Mouse (Mus musculus): Measurements from ENCODE around the gene Cadps2. TPM values are rescaled to one million over a fixed set of nuclear protein-coding genes. Genes with fewer than 3 reads are reported as not detected.

Gene Cadps2
- polyA plus RNA-seq, 1 experiment from 2014 or later = 6.6 TPM

GRCm38 (mm10) chr6:23246790-23247511 lies 592.3 kb downstream of the Cadps2 start:
- Histone ChIP-seq H3K4me1 (peaks cover 28% of the 10 kb centered on the region), H3K36me3 (no peaks in the 10 kb centered on the region), H3K4me3 (replicated peaks) (peak overlapping the region; percentile 20), H3K27ac (no peak overlapping the region), H3K4me2 (peak overlapping the region; percentile 44), H3K27me3 (peaks cover 92% of the 10 kb centered on the region), H3K9ac (no peak overlapping the region), H3K9me3 (replicated peaks) (no peaks in the 10 kb centered on the region)
- WGBS = under 1% methylated on average over 23 of the region's 23 CpGs
- ATAC-seq (replicated peaks; ENCODE audit: low FRiP score) = no peak

GRCm38 (mm10) chr6:23246061-23246789 lies 593.0 kb downstream of the Cadps2 start:
- WGBS = 3% methylated on average over 17 of the region's 17 CpGs
- Histone ChIP-seq H3K4me3 (replicated peaks) (no peak overlapping the region), H3K4me1 (peaks cover 28% of the 10 kb centered on the region), H3K27me3 (peaks cover 95% of the 10 kb centered on the region), H3K27ac (no peak overlapping the region), H3K36me3 (no peaks in the 10 kb centered on the region), H3K9me3 (replicated peaks) (no peaks in the 10 kb centered on the region), H3K4me2 (no peak overlapping the region), H3K9ac (no peak overlapping the region)
- ATAC-seq (replicated peaks; ENCODE audit: low FRiP score) = no peak

- WGBS = 2% methylated on average over 23 of the region's 23 CpGs
- Histone ChIP-seq H3K9ac (no peak overlapping the region), H3K4me2 (no peak overlapping the region), H3K4me3 (replicated peaks) (no peak overlapping the region), H3K36me3 (no peaks in the 10 kb centered on the region), H3K4me1 (peaks cover 28% of the 10 kb centered on the region), H3K27me3 (peaks cover 99% of the 10 kb centered on the region), H3K9me3 (replicated peaks) (no peaks in the 10 kb centered on the region), H3K27ac (no peak overlapping the region)
- no peak for ATAC-seq (replicated peaks; ENCODE audit: low FRiP score)
These were observed 593.6 kb downstream of the Cadps2 start for GRCm38 (mm10) chr6:23245545-23246011.

- ATAC-seq (replicated peaks; ENCODE audit: low FRiP score) = no peak
- Histone ChIP-seq H3K36me3 (no peaks in the 10 kb centered on the region), H3K9ac (no peak overlapping the region), H3K9me3 (replicated peaks) (no peaks in the 10 kb centered on the region), H3K27ac (no peak overlapping the region), H3K4me2 (no peak overlapping the region), H3K4me3 (replicated peaks) (no peak overlapping the region), H3K27me3 (peaks cover 99% of the 10 kb centered on the region), H3K4me1 (peaks cover 28% of the 10 kb centered on the region)
- 14% methylated on average over 9 of the region's 9 CpGs for WGBS
These were observed 594.1 kb downstream of the Cadps2 start for GRCm38 (mm10) chr6:23245121-23245520.

- Histone ChIP-seq H3K4me2 (no peak overlapping the region), H3K9me3 (replicated peaks) (no peaks in the 10 kb centered on the region), H3K27me3 (peaks cover 97% of the 10 kb centered on the region), H3K4me1 (peaks cover 19% of the 10 kb centered on the region), H3K36me3 (no peaks in the 10 kb centered on the region), H3K4me3 (replicated peaks) (no peak overlapping the region), H3K9ac (no peak overlapping the region), H3K27ac (no peak overlapping the region)
- ATAC-seq (replicated peaks; ENCODE audit: low FRiP score) = 0 out of 2 replicates have a peak, but pooled peaks have one; percentile 22
- WGBS = under 1% methylated on average over 15 of the region's 15 CpGs
These were observed 595.1 kb downstream of the Cadps2 start for GRCm38 (mm10) chr6:23243821-23244760.

Other genes with a start within 250 kb of the Cadps2 start
- gene Rnf133, start 189.1 kb downstream of the Cadps2 start, polyA plus RNA-seq (2015; fragmentation: Nextera tagmentation; extraction: Ambion mirVana) = 0.16 TPM in 1 of 2 replicates, not detected in the other
- not detected in 2 replicates for gene Rnf148, start 184.3 kb downstream of the Cadps2 start, polyA plus RNA-seq (2015; fragmentation: Nextera tagmentation; extraction: Ambion mirVana)
- not detected in 2 replicates for gene Tas2r118, start 130.6 kb upstream of the Cadps2 start, polyA plus RNA-seq (2015; fragmentation: Nextera tagmentation; extraction: Ambion mirVana)

All from kidney, embryonic 15.5 days (tissue).